Mouse (Mus musculus) stomach, postnatal 0 days (tissue): ENCODE results near the gene Asb16. TPM values are rescaled to one million over a fixed set of nuclear protein-coding genes. Genes with fewer than 3 reads are reported as not detected.

Experiments used
- ATAC-seq: fragments of 200-750 bp; cut with Nextera tagmentation; 2 replicates; pipeline ENCODE4 v1.8.0; 2017; ENCODE audit not compliant: low FRiP score, low TSS enrichment
- DNase-seq: peaks from one replicate; pipeline ENCODE4 v3.0.0-alpha.2; 2016; ENCODE audit warnings: low spot score
- H3K27ac ChIP-seq: fragments of 300-500 bp; sonication (generic); replicated peaks from 2 replicates; pipeline ENCODE4 v1.5.1; 2014; ENCODE audit warnings: mild to moderate bottlenecking, control low read depth
- H3K27me3 ChIP-seq: fragments of 300-500 bp; sonication (generic); 2 replicates; pipeline ENCODE4 v1.6.1; 2014; ENCODE audit warnings: low read length; ENCODE audit not compliant: control insufficient read depth, insufficient read depth
- H3K36me3 ChIP-seq: fragments of 300-500 bp; sonication (generic); 2 replicates; pipeline ENCODE4 v1.6.1; 2014; ENCODE audit warnings: low read length, mixed read lengths; ENCODE audit not compliant: control insufficient read depth, insufficient read depth
- H3K4me1 ChIP-seq: fragments of 300-500 bp; sonication (generic); replicated peaks from 2 replicates; pipeline ENCODE4 v1.6.1; 2014; ENCODE audit warnings: antibody characterized with exemption; ENCODE audit not compliant: control insufficient read depth, insufficient read depth
- H3K4me2 ChIP-seq: fragments of 300-500 bp; sonication (generic); replicated peaks from 2 replicates; pipeline ENCODE4 v1.6.1; 2014; ENCODE audit warnings: low read depth, mild to moderate bottlenecking, control low read depth, moderate library complexity
- H3K4me3 ChIP-seq: fragments of 300-500 bp; sonication (generic); 2 replicates; pipeline ENCODE4 v1.5.1; 2014; ENCODE audit warnings: low read depth, low read length, control low read depth
- H3K9ac ChIP-seq: fragments of 300-500 bp; sonication (generic); 2 replicates; pipeline ENCODE4 v1.6.1; 2014; ENCODE audit warnings: mild to moderate bottlenecking, low read length, control low read depth, mixed read lengths
- H3K9me3 ChIP-seq: fragments of 300-500 bp; sonication (generic); 2 replicates; pipeline ENCODE4 v1.6.1; 2016; ENCODE audit warnings: low read length; ENCODE audit not compliant: control insufficient read depth
- CTCF ChIP-seq: IDR thresholded peaks from 2 replicates; pipeline ENCODE4 v1.5.1; 2016; ENCODE audit warnings: antibody characterized with exemption, low read depth, mild to moderate bottlenecking, moderate library complexity
- EP300 ChIP-seq: optimal IDR thresholded peaks from 2 replicates; pipeline ENCODE3; 2016; ENCODE audit warnings: antibody characterized with exemption
- WGBS: fragments of 180-500 bp; shearing (Covaris S2); extraction: QIAGEN DNeasy Blood & Tissue Kit; methylation state at CpG from one replicate; pipeline ENCODE4 v1.1.7; 2014; 5-methylcytosine and 5-hydroxymethylcytosine counted together
- polyA plus RNA-seq: library from polyadenylated mRNA; unstranded; fragments of >200 nt; fragmentation: Nextera tagmentation; extraction: Ambion mirVana; gene quantifications from 2 replicates; pipeline ENCODE4 v1.2.1, GENCODE M21; 2015

Gene Asb16
- polyA plus RNA-seq, 1 experiment from 2014 or later, result 0.04 TPM

- TF ChIP-seq EP300 (no peak), CTCF (peak; percentile 17)
- under 1% methylated on average over 32 of the region's 32 CpGs for WGBS
- ATAC-seq, result peak; percentile 91
These were observed 16.1 kb downstream of the Asb16 start, which contains the start of gene Tmub2 for GRCm38 (mm10) chr11:102284501-102285094. Gene Tmub2 (plus strand): TSS chr11:102284931.

GRCm38 (mm10) chr11:102285095-102285834 lies 16.7 kb downstream of the Asb16 start:
- Histone ChIP-seq H3K27me3 (no peaks in the 10 kb centered on the region), H3K36me3 (peaks cover 7% of the 10 kb centered on the region), H3K9me3 (no peaks in the 10 kb centered on the region), H3K4me1 (no peaks in the 10 kb centered on the region), H3K9ac (peak overlapping the region; percentile 90), H3K27ac (peak overlapping the region; percentile 90), H3K4me3 (peak overlapping the region; percentile 71), H3K4me2 (peak overlapping the region; percentile 79)
- peak; percentile 64 for ATAC-seq
- TF ChIP-seq CTCF (no peak), EP300 (no peak)
- 1% methylated on average over 31 of the region's 31 CpGs for WGBS
- no peak for DNase-seq

More at GRCm38 (mm10) chr11:102284501-102285094, 16.1 kb downstream of the Asb16 start, which contains the start of gene Tmub2:
- peak within 1 kb of the TSS; percentile 90 for H3K9ac ChIP-seq
- H3K4me3 ChIP-seq, result peak within 1 kb of the TSS; percentile 71
- H3K9me3 ChIP-seq, result no peaks in the 10 kb centered on the region
- H3K4me1 ChIP-seq, result no peaks in the 10 kb centered on the region
- peak within 1 kb of the TSS; percentile 90 for H3K27ac ChIP-seq
- peak; percentile 98 for DNase-seq
- H3K27me3 ChIP-seq, result no peaks in the 10 kb centered on the region
- peaks cover 7% of the 10 kb centered on the region for H3K36me3 ChIP-seq
- peak within 1 kb of the TSS; percentile 79 for H3K4me2 ChIP-seq

GRCm38 (mm10) chr11:102287485-102287884 lies 18.9 kb downstream of the Asb16 start:
- ATAC-seq (no peak), DNase-seq (no peak)
- Histone ChIP-seq H3K9ac (no peak overlapping the region), H3K4me2 (no peak overlapping the region), H3K9me3 (no peaks in the 10 kb centered on the region), H3K27ac (no peak overlapping the region), H3K27me3 (no peaks in the 10 kb centered on the region), H3K36me3 (peaks cover 27% of the 10 kb centered on the region), H3K4me3 (no peak overlapping the region), H3K4me1 (no peaks in the 10 kb centered on the region)
- no peak for TF ChIP-seq EP300
- TF ChIP-seq CTCF, result no peak
- 85% methylated on average over 8 of the region's 8 CpGs for WGBS

DNA sequence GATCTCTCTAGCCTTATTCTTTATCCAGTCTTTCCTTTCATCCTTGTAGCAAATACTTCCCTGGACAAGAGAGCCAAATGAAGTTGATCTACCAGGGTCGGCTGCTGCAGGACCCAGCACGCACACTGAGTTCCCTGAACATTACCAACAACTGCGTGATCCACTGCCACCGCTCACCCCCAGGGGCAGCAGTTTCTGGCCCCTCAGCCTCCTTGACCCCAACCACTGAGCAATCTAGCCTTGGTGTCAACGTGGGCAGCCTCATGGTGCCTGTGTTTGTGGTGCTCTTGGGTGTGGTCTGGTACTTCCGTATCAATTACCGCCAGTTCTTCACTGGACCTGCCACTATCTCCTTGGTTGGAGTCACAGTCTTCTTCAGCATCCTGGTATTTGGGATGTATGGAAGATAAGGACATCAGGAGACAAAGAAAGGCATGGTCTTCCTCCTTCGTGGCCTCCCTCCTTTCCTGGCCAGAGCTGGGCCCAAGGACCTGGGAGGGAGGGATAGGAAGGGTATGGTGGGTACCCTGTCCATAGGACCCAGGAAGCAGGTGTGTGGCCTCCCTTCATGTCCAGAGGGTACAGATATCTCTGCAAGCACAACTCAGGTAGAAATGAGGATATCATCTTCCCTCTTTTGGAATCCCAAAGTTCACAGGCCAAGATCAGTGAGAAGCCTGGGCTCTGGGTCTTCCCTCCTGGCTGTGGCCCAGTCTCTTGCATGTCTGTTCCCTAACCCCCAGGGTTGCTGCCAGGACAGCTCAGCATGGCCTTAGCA lies 19.7 kb downstream of the Asb16 start:
- Histone ChIP-seq H3K27ac (no peak overlapping the region), H3K4me1 (no peaks in the 10 kb centered on the region), H3K4me3 (no peak overlapping the region), H3K9ac (no peak overlapping the region), H3K9me3 (no peaks in the 10 kb centered on the region), H3K36me3 (peaks cover 28% of the 10 kb centered on the region), H3K27me3 (no peaks in the 10 kb centered on the region), H3K4me2 (no peak overlapping the region)
- 78% methylated on average over 8 of the region's 8 CpGs for WGBS
- ATAC-seq (no peak), DNase-seq (no peak)
- TF ChIP-seq EP300, result no peak
- no peak for TF ChIP-seq CTCF

- H3K27me3 ChIP-seq, result no peaks in the 10 kb centered on the region
- no peaks in the 10 kb centered on the region for H3K9me3 ChIP-seq
- no peak overlapping the region for H3K9ac ChIP-seq
- peaks cover 28% of the 10 kb centered on the region for H3K36me3 ChIP-seq
- no peaks in the 10 kb centered on the region for H3K4me1 ChIP-seq
- H3K4me3 ChIP-seq, result no peak overlapping the region
- TF ChIP-seq CTCF, result no peak
- TF ChIP-seq EP300, result no peak
- no peak overlapping the region for H3K27ac ChIP-seq
- DNase-seq (no peak), ATAC-seq (no peak)
- WGBS, result 65% methylated on average over 2 of the region's 2 CpGs
- no peak overlapping the region for H3K4me2 ChIP-seq
These were observed 20.4 kb downstream of the Asb16 start for GRCm38 (mm10) chr11:102288913-102289312.
